Mouse (Mus musculus) heart, adult 18-20 months (tissue): ENCODE measurements around the gene Trappc12. TPM values are rescaled to one million over a fixed set of nuclear protein-coding genes. Genes with fewer than 3 reads are reported as not detected.
"Not testable (repeated sequence)": the region's sequence is repeated elsewhere in the genome, so short reads cannot be mapped to it uniquely, and the experiment has no call there.

ENCODE experiments used
- DNase-seq, 2 experiments: peaks; one replicate each; pipeline ENCODE4 v3.0.0; 2021 to 2022; ENCODE audit warnings: mixed read lengths in 1 of 2
- total RNA-seq, 2 experiments: library from RNA; stranded (reverse); gene quantifications; 2 replicates each; pipeline ENCODE4 v1.2.3; 2021

The Trappc12 gene
- total RNA-seq, 2 experiments from 2014 or later: 22.4 to 22.5 TPM

- not testable (repeated sequence) for DNase-seq
Measured at GRCm38 (mm10) chr12:28733520-28734245, 16.6 kb downstream of the Trappc12 start.

GRCm38 (mm10) chr12:28732631-28733030 is 17.6 kb downstream of the Trappc12 start:
- DNase-seq: no peak

- no peak for DNase-seq
Measured at GRCm38 (mm10) chr12:28727061-28727460, 23.2 kb downstream of the Trappc12 start.

- no peak for DNase-seq
Measured at GRCm38 (mm10) chr12:28726204-28726603, 24.1 kb downstream of the Trappc12 start.

- no peak for DNase-seq
Measured at GRCm38 (mm10) chr12:28724366-28724765, 25.9 kb downstream of the Trappc12 start.

- DNase-seq: no peak
Measured at GRCm38 (mm10) chr12:28718106-28718505, 32.2 kb downstream of the Trappc12 start.

GRCm38 (mm10) chr12:28717066-28717465 is 33.2 kb downstream of the Trappc12 start:
- DNase-seq: no peak

- DNase-seq: no peak
Measured at GRCm38 (mm10) chr12:28714822-28715632, 35.2 kb downstream of the Trappc12 start.

- DNase-seq: no peak
Measured at GRCm38 (mm10) chr12:28710566-28711185, 39.6 kb downstream of the Trappc12 start.

- no peak for DNase-seq
Measured at GRCm38 (mm10) chr12:28708154-28708553, 42.1 kb downstream of the Trappc12 start.

GRCm38 (mm10) chr12:28705204-28705603 is 45.1 kb downstream of the Trappc12 start:
- no peak for DNase-seq

- peak; percentile 17 to 18 for DNase-seq
Measured at GRCm38 (mm10) chr12:28704381-28704780, 45.9 kb downstream of the Trappc12 start.

GRCm38 (mm10) chr12:28701302-28701701 is 49.0 kb downstream of the Trappc12 start:
- no peak for DNase-seq

- peak; percentile 83 to 91 for DNase-seq
Measured at GRCm38 (mm10) chr12:28700561-28701025, 49.7 kb downstream of the Trappc12 start.

- peak in 1 of 2 experiments; percentile 5 for DNase-seq
Measured at GRCm38 (mm10) chr12:28700101-28700511, 50.2 kb downstream of the Trappc12 start.

GRCm38 (mm10) chr12:28699656-28700055 is 50.6 kb downstream of the Trappc12 start:
- peak; percentile 66 to 83 for DNase-seq

- no peak for DNase-seq
Measured at GRCm38 (mm10) chr12:28699086-28699485, 51.2 kb downstream of the Trappc12 start.

GRCm38 (mm10) chr12:28697821-28698595 is 52.3 kb downstream of the Trappc12 start:
- no peak for DNase-seq

GRCm38 (mm10) chr12:28694776-28695175 is 55.5 kb downstream of the Trappc12 start:
- DNase-seq: no peak

- peak in 1 of 2 experiments; percentile 33 for DNase-seq
Measured at GRCm38 (mm10) chr12:28694231-28694630, 56.0 kb downstream of the Trappc12 start.

- no peak for DNase-seq
Measured at GRCm38 (mm10) chr12:28693738-28694137, 56.5 kb downstream of the Trappc12 start.

- no peak for DNase-seq
Measured at GRCm38 (mm10) chr12:28690730-28691129, 59.5 kb downstream of the Trappc12 start.
